Mouse (Mus musculus) skeletal muscle tissue, adult 2 months (tissue): ENCODE results near the gene Hsh2d.

ENCODE experiments used
- DNase-seq: peaks from one replicate; pipeline ENCODE4 v3.0.0-alpha.2; 2012; ENCODE audit warnings: low read depth, low spot score

Hsh2d gene

GRCm38 (mm10) chr8:72189417-72190214 is at the start of gene Hsh2d:
Gene Hsh2d (plus strand): TSS chr8:72189638.
- DNase-seq, result no peak

DNA sequence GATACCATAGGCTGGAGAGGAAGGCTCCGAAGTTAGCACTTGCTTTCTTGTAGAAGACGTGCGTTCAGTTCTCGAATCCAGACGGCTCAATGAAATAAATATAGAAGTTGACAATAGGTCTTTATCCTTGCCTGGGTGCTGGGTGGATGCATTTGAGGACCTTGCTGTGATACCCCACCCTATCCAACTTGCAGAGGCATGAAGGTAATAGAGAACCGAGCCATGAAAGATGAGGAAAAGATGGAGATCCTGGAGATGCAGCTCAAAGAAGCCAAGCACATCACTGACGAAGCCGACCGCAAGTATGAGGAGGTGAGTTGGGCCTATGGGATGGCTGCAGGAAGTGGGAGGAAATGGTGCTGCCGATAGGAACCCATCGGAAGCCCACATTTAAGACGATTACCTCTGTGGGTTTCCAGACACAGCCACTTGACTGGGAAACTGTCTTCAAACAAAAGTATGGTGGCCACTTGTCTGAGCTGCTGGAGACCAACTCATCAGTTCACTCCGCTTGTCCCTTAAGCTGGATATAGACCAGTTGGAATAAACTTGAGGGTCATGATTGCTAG is 46.1 kb upstream of the Hsh2d start:
- no peak for DNase-seq

DNA sequence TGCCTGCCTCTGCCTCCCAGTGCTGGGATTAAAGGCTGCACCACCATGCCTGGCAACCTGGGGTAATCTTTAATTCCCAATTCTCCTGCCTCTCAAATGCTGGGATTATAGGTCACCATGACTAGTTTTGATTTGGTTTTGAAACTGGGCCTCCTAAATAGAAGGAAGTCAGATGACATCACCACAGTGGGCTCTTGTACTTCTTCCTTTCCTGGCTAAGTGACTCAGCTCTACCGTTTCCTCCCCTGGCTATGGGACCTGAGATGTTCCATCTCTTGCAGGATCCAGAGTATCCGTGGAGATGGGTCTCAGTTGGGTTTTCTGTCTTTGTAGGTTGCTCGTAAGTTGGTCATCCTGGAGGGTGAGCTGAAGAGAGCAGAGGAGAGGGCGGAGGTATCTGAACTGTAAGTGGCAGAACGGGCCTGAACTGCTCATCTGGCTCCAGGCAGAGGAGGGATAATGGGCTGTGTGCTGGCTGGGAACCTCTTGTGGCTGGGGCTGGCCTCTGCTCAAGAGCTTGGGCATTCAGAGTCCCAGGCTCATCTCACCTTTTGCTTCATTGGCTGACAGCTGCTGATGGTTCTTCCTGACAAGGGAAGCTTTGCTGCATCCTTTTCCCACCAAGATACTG is 45.0 kb upstream of the Hsh2d start:
- DNase-seq, result no peak

DNA sequence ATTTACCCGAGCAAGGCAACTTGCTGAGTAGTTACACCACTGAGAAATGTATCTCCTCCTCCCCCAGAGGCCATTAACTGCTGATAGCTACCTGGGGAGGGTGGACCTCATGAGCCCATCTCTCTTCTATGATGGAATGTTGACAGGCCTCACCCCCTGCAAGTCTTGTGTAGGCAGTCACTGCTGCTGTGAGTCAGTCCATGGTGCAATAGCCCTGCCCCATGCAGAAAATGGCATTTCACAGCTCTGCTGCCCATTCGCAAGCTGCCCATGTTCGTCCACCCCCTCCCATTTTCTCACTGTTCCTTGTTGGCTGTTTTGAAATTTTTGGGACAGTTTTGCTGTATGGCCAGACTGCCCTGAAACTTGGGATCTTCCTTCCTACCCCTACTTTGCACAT is 43.9 kb upstream of the Hsh2d start:
- DNase-seq, result no peak

DNA sequence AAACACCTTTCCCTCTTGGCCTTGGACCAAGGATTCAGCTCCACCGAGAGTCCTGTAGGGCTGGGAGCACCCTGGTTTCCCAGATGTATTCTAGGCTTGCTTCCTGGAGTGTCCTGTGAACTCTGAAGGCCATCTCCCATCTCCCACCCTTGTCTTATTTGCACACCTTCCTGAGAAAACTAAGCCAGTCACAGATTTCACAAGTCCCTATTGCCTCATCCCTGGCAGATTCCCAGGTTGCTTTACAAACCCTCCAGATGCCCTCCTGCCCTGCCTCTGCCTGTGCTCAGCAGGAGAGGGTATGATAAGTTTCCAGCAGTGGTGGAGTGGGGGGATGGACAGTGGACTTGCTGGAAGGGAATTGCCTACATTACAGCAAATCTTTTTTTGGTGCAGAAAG is 43.4 kb upstream of the Hsh2d start:
- DNase-seq, result no peak

- DNase-seq, result no peak
Observed at GRCm38 (mm10) chr8:72146556-72146955, 42.9 kb upstream of the Hsh2d start.

- DNase-seq, result no peak
Observed at GRCm38 (mm10) chr8:72147266-72147665, 42.2 kb upstream of the Hsh2d start.

- DNase-seq, result no peak
Observed at GRCm38 (mm10) chr8:72149056-72149455, 40.4 kb upstream of the Hsh2d start.

GRCm38 (mm10) chr8:72151418-72152078 is 37.9 kb upstream of the Hsh2d start:
- no peak for DNase-seq

- DNase-seq, result no peak
Observed at GRCm38 (mm10) chr8:72153382-72153781, 36.1 kb upstream of the Hsh2d start.

GRCm38 (mm10) chr8:72158096-72158495 is 31.3 kb upstream of the Hsh2d start:
- DNase-seq, result no peak

DNA sequence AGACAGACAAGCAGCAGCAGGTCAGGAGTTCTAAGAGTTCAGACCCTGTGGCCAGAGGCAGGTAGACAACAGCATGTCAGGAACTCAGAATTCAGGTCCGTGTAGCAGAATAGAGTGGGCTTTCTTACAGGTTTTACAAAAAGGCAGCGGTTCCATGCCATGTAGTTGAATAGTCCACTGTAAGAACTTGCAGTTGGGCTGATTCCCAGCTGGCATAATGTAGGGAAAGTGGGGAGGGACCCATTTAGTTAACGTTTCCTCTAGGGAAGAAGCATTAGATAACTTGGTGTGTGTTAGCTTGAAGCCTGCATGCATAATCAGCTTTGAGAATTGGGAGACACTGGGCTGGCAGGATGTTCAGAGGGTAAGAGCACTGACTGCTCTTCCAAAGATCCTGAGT is 30.7 kb upstream of the Hsh2d start:
- no peak for DNase-seq

DNA sequence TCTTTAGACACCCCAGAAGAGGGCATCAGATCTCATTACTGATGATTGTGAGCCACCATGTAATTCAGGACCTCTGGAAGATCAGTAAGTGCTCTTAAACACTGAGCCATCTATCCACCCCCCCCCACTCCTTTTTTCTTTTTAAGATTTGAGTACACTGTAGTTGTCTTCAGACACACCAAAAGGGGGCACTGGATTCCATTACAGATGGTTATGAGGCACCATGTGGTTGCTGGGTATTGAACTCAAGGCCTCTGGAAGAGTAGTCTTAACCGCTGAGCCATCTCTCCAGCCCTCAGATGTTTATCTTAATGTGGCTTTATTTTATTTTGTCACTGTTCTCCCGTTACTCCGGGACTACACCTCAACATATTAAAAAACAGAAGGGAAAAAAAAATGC is 29.4 kb upstream of the Hsh2d start:
- DNase-seq, result no peak

- DNase-seq, result peak; percentile 100
Observed at GRCm38 (mm10) chr8:72160707-72161697, 28.4 kb upstream of the Hsh2d start, which contains the start of gene Rab8a. Gene Rab8a (plus strand): TSS chr8:72161200.

DNA sequence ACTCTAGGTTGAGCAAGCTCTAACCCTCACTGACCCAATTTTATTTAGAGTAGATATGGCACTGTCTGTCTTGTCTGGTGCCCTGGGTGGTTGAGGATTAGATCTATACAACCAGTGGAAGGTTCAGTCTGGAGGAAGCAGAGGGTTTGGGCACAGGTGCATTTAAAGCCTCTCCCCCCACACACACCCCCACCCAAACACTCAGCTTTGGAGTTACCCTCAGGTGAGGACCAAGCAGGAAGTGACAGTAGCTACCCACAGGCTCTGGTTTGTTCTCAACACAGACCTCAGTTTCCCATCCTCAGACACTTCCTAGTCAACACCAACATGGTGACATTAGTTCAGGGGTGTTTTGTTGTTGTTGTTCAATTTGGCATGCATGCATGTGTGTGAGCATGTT is 26.6 kb upstream of the Hsh2d start:
- no peak for DNase-seq

- DNase-seq, result peak; percentile 44
Observed at GRCm38 (mm10) chr8:72169098-72169668, 20.3 kb upstream of the Hsh2d start.

GRCm38 (mm10) chr8:72169681-72170249 is 19.7 kb upstream of the Hsh2d start:
- no peak for DNase-seq

DNA sequence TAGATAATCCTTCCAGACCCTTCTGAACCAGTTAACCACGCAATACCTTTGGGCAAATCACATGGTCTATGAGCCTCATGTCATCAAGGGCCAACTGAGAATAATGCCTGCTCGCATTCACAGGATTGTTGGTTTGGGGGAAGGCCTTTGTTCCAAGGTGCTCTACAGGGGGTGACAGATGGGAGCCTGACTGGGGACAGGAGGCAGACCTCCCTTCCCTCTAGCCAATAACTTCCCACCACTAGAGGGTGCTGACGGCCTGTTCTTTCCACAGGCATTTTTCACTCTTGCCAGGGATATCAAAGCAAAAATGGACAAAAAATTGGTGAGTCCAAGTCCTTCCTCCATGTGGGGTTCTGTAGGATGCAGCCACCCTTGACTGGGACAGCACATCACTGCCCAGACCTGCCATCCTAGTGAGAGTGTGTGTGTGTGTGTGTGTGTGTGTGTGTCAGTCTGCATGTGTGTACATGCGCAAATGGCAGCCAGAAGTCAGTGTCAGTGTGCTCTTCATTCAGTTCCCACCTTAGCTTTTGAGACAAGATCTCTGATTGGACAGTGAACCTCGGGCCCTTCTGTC is 12.0 kb upstream of the Hsh2d start:
- DNase-seq, result peak; percentile 47

- no peak for DNase-seq
Observed at GRCm38 (mm10) chr8:72183554-72184202, 5.8 kb upstream of the Hsh2d start.
